Mouse (Mus musculus) thymus, adult 18-20 months (tissue): ENCODE measurements around the gene Ankrd63.
"Not testable (repeated sequence)": the region's sequence is repeated elsewhere in the genome, so short reads cannot be mapped to it uniquely, and the experiment has no call there.

Experiments used
- DNase-seq, 2 experiments: peaks; one replicate each; pipeline ENCODE4 v3.0.0; 2022; ENCODE audit warnings: mixed read lengths in 2 of 2

Gene Ankrd63

DNA sequence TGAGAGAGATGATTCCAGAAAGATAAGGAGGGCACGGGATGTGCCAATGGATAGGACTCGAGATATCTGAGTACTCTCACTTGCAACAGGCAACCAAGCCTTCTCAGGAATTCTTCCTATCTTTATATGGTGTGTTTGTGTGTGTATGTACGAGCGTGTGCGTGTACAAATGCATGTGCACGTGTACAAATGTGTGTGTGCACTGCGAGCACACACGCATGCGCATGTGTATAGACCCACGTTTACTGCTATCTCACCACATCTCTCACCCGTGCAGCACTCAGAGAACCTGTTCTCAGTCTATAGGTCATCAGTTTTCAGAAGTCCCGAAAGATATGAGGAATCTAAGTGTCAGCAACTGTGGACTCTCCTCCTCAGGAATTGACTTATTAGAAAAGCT is 44.3 kb downstream of the Ankrd63 start:
- no peak for DNase-seq

DNA sequence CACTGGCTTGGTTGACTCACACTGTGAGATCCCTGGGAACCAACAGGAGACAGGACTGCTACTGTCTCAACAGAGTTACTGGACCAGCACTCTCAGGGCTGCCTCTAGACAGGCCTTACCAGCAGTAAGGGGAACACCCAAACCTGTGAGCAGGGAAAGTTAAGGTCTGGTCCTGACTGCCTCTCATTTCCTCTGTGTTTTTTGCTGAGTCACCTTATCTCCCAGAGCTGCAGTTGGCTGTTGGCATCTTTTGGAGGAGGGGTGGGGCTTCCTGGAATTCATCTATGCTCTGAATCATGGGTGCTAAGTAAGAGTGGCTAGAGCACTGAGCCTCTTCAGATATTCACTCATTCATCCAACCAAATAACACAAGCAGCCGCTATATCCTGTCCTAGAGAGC is 44.7 kb downstream of the Ankrd63 start:
- no peak for DNase-seq

DNA sequence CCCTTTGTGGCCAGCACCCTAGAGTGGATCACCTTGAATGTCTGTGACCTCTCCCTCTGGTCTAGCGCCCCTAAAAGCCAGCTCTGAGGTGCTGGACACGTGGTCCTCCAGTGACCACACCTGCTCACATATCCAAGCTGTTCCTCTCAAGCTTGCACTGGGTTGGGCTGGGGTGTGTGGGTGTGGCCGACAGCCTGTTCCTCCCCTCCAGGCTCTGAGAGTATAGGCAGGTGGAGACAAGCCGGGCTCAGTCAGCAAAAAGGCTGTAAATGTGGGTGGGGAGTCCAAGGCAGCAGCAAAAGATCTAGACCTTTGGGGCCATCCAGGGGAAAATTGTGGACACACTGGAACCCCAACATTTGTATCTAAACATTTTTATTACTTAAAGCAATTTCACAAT is 45.3 kb downstream of the Ankrd63 start:
- DNase-seq, result no peak

DNA sequence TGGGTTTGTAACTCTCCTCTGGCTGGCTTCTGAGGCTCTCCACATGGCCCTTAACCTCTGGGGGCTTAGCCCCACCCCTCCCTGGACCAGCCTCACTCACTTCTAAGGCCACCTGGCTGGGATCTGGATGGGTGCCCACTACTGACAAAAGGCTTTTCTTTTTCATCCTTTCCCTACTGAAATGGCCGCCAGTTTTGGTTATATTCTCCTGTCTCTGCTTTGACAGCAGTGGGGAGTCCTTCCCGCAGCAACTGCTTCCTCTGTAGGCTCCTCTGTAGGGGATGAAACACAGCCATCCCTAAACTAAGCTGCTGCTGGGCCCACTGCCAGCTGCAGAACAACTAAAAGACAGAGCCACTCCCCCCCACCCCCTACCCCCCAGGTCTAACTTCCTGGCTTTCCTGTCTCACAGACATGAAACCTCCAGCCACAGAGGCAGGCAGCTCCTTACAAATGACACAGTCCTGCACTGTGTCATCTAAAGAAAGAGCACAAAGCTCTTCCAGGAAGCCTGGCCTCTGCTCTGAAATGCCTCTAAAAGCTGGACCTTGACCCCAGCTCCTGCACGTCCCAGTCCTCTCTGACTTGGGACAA is 47.0 kb downstream of the Ankrd63 start:
- DNase-seq, result no peak

DNA sequence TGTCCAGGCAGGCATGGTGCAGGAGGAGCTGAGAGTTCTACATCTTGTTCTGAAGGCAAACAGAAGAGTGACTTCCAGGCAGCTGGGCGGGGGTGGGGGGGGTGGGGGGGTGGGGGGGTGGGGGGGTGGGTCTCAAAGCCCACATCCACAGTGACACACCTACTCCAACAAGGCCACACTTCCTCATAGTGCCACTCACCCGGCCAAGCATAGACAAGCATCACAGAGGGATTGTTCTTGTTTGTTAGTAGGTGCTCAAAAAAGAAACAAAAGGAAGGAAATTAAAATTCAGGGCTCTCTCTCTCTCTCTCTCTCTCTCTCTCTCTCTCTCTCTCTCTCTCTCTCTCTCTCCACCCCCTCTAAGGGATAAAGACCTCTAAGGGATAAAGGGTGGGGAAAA is 53.1 kb downstream of the Ankrd63 start:
- not testable (repeated sequence) for DNase-seq
